Mouse (Mus musculus): ENCODE measurements at regions not wholly inside any gene's neighbourhood (a gene's known extent, or its start where the extent isn't known, plus 50 kb on each side); places are given as distances from the start of the nearest gene placed in this dataset.

DNA sequence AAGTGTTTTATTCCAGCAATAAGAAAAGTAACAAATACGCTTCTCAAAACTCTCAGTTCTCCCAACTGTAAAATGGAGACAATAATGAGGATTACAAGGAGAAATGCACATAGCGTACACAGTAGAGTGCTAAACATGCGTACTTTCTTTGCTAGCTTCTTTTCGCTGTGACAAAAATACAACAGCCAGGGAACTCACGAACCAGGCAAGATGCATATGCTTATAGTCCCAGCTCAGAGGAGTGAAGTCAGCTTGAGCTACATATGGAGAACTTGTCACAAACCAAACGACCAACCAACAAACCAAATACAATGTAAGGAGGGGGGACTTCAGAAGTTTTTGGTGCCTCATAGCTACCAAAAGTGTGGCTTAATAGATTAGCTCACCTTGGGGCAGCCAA is 313.3 kb downstream of the Cog6 start:
- peak in 1 of 2 experiments; percentile 26 for DNase-seq (ENCODE audit: low spot score in 2 of 2)

DNA sequence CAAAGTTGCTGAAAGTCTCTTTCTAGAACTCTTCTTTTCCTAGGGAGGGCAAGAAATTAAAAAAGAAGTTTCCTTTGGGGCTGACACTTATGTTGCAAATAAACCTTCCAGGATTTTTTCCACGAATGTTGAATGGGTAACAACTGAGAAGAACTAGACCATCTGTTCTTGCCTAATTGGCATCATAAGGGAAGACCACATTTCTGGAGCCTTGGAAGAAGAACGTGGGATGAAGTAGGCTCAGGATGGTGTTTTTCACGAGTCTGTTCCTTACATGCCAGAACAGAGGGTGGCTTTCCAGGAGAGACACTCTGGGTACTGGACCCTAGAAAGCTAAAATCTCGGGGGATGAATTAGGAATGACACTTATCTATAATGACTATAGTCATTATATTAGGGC is 314.1 kb downstream of the Cog6 start:
- DNase-seq (ENCODE audit: low spot score in 2 of 2), result peak in 1 of 2 experiments; percentile 59

DNA sequence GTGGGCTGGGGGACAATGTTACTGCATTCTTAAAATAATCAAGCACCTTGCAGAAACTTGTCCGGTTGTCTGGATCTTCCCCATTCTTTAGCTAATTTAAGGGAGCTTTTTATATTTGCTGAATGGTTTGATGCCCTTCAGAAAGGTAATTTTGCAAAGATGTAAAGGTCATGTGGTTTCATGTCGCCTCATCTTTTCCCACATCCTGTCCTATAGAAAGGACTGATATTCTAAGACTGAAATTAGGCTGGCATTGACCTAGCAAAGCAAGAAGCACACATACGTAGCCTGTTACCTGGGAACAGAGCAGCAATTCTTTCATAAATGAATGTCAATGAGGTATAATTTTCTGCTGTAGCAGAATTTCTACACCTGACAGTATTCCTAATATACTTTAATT is 315.4 kb downstream of the Cog6 start:
- DNase-seq (ENCODE audit: low spot score in 2 of 2), result no peak

DNA sequence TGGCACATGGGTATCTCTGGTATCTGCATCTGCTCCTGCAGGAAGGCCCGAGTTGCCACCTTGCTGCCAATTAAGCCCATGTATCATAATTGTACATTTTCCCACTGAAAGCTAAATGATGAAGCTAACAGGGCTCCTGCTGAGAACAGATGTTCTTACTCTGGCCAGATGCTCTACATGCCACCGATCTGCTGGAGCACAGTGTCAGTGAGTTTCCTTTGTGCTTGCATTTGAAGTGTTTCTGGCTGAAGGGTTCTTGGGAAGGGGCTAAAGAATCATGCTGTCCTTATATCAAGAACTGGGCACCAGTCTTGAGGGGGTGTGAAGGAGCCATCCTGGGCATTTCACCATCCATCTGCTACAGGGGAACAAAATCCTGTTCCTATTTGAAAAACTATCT is 323.2 kb downstream of the Cog6 start:
- peak in 1 of 2 experiments; percentile 6 for DNase-seq (ENCODE audit: low spot score in 2 of 2)

DNA sequence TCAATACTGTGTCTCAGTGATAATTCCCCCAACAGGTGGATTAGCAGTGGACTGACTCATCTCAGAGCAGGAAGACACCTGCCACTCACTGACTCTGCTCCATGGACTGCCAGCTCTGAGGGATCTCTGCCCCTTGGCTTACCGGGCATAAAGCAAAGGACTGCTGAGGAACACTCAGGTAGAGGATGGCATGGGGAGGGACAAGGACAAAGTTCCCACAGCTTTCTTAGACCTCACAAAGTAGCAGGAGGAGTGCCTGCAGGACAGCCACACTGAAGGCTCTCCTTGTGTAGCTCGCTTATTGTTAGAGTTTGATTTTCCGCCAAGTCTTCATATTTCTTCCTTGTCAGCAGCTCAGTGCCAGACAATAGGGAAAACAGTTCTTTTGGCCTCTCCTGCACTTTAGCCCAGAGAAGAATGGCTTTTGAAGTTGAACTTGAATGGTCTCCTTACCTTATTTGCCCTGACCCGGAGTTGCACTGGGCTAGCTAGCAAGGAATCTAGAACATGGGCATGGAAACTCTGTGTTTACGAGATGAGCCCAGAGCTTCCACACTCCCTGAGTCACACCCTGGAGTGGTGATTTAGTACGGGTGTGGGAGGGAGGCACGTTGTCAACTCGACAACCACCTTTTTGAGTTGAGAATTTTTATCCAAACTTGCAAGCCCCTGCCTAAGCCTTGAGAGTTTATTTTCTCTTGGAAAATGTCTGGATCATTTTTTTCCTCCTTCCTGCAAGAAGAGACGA is 331.4 kb downstream of the Cog6 start:
- peak; percentile 50 to 53 for DNase-seq (ENCODE audit: low spot score in 2 of 2)

DNA sequence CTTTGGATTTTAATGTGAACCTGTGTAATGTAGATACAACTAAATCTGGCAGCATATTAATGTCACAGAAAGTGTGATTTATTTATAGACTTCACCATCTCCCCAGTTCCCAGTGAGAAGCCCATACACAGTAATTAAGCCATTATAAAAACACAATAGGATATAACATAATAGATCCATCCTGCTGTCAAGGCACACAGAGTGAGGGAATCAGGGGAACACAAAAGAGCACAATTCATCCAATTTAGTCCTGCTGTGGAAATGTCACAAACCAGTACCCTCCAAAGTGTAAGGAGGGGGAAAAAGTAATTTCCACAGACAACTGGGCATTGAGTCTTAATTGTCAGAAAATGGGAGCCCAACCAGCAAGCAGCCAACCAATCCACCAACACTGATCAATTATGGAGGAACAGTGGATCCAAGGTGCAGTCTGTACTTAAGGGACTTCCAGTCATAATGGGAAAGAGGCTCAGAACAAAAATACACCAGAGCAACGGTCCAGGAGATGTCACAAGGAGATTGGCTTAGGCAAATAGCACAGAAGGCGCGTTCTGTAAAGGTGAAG is 336.1 kb downstream of the Cog6 start:
- DNase-seq (ENCODE audit: low spot score in 2 of 2), result no peak

DNA sequence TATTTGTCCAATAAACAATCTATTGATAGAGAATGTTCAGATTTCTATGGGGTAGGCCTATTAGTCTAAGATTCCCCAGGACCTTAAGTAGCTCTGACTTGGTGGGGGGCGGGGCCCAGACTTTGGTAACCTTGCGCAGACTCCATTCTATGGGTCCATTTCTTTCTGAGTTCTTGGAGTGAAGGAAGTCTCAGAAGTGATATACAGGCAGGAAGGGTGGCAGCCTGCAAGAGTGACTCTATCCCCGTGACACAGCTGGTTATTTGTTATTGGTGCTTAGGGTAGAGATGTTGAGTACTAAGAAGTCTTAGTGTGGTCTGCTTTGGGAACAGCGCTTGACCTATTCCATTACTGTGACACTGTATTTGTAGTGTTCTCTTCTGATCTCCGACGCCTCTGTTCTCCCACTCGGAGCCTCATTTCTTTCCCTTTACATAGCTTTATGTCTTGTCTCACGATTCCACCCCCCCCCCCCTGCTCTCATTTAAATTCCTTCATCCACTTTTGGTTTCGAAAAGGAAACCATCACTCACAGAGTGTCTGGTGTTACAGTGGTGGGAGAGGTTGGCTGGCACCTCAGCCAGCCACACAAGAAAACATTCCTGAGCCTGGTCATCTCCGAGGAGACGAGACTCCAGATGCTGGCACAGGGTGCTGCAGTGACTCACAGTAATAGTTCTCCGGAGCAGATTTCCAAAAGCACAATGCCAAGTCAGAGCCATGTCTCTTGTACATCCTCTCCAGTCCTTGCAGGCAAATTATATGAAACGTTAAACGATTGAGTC is 340.0 kb downstream of the Cog6 start:
- peak; percentile 33 to 50 for DNase-seq (ENCODE audit: low spot score in 2 of 2)

DNA sequence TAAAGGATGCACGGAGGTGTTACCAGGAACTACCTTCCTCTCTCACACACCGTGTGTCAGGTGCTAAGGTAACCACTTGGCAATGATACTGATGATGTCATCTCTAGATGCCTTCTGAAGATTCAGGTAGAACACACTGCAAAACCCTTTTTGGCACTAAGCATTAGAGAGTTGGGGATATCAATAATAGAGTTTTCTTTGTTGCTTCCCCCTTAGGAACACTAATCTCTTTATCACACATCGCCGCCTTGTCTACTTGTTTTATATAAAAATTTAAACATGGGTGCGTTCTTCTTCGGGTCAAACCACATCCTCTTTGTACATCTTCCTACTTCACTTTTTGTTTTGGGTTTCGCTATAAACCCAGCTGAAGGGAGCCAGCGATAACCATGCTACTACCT is 346.4 kb downstream of the Cog6 start:
- DNase-seq (ENCODE audit: low spot score in 2 of 2), result no peak

DNA sequence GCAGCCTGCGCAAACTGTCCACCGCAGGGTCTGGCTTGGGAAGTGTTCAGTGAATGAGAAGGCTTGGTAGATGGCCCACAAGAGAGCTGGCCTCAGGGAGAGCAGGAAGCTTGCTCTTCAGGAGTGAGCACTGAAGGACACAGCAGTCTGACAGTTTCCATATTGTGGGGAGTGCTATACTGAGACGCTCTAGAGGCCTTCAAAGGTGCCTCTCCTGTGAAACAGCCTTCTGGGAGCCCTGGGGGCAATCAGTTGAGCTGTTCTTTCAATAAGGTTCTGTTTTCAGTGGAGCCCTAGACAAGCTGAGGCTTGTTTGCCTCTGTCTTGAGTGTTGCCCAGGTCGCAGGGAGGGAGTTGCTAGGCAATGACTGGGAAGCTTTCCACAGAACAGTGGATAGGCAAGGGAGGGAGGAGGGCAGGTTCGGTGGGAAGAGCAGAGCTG is 353.9 kb downstream of the Cog6 start:
- DNase-seq (ENCODE audit: low spot score in 2 of 2), result no peak

DNA sequence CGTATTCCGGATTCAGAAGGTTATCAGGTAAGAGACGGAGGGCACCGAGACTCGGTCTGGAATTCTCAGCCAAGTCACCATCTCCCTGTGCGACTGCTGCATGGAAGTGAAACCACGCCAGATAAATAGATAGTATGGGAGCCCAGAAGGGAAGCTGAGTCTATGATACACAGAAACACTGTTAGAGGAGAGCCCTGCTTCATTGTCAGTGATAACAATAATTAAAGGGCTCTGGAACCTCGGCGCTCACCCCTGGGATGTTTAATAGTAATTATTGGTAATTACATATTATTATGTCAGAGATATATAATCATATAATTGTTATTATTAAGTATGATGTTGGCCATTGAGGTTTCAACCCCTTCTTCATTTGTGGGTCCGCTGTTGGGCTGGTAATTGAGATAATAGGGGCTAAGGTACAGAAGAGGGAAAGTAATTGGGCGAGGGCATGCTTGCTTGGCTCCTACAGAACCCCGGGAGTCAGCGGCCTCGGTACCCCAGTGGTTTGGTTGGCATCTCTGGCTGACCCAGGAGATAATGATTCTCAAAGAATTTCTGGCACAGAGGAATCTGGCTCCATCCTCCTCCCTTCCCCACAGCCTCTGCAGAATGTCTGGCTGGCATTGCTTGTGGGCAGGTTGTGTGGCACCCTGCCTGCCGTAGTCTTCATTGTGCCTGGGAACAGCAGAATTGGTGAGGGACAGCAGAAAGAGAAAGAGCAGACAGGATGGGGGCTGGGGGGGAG is 354.7 kb downstream of the Cog6 start:
- no peak for DNase-seq (ENCODE audit: low spot score in 2 of 2)

DNA sequence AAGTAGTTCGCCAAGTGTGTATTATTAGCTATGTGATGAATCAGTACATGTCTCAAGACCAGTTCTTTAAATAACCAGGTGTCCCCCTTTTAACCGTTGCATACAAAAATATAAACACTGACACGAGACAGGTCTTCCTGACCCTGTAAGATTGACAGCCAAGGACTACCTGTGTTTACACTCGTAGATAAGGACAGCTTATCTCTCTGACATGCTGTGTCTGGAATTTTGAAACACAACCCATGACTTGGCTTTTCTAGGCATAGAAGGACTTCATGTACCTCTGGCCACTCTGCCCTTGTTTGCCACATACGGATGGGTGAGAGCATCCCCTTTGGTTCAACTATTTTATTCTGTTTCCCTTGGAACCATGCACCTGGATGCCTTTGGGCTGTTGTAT is 364.0 kb downstream of the Cog6 start:
- DNase-seq (ENCODE audit: low spot score in 2 of 2), result no peak

DNA sequence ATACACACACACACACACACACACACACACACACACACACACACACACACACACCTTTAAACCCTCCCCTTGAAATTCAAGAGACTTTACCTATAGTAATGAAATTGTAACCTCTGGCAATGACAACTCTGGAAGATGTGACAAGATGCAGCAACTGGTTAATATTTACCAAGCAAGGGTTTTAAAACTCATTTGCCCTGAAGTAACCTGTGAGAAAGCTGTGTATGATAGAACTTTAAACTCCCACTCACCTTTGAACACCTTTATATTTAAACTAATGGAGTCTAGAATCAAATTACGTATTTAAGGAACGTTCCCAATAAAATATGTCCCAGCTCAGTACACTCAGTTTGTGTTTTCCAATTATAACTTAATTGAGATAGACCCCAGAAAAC is 364.6 kb downstream of the Cog6 start:
- no peak for DNase-seq (ENCODE audit: low spot score in 2 of 2)

DNA sequence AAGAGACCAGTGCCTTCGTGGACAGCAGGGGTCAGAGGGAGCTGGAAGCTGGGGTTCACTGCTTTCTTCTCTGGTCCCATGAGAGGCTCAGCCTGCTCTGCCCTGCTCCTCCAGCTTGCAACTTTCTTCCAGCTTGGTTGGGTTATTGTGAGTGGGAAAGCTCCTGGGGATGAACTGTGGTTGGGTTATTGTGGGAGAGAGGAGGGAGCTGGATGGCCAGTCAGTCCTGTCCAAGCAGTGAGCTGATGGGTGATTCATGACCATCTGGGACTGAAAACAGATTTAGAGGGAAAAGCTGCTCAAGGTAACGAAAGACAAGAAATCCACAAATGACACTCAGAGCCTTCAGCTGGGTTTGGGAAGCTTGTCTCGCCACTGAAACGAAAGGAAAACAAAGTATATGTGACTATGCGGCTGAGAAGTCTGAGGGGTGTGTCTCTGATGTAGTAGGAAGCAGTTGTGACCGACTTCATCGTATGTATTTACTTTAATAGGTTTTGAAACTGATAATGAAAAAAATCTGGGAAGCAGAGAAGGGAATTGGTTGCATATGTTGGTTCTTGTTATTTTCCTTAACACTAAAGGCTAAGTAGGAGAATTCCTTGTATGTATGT is 365.1 kb downstream of the Cog6 start:
- DNase-seq (ENCODE audit: low spot score in 2 of 2), result no peak

DNA sequence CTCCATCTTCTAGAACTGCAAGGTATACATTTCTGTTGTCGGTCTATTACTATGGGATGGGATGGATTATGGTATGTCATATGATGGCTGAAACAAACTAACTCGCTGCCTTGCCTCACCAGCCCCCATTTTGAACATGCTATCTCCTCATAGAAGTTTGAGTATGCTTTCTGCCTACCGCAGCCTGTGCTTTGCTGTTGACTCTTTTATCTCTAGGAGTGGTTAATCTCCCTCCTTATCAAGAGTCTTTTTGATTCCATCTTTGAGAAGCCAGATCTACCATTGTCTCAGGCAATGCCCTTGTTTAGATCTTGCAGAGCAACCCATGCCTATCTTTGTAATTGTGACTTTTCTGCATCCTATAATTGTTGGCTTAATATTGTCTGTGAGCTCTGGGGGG is 367.0 kb downstream of the Cog6 start:
- DNase-seq (ENCODE audit: low spot score in 2 of 2), result no peak

DNA sequence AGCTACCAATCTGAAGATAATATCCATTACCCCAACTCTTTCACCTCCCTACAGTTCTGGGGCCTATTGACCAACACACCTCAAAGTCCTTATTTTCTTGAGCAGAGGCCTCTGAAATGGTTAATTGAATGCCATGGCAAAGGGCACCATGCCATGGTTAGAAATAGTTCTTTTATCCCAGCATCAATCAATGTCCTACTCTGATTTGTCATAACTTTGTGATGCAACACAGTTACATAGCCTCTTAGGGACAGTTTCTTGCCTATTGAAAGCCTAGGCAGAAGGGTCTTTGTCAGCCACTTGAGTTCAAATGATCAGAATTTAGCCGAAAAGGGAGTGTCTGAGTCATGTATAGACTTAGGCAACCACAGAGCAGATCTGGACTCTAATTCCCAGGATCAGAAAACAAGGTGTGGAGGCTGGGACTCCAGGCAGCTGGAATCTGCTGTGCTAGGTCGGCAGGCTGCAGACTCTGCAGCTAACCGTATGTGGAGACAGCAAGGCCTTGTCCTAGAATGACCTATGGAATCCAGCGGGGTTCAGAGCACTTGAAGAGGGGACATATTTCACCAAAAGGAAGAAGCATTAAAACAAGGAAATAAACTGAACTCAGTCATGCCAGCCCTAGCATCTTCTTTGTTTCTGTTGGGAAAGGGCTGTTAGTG is 368.1 kb downstream of the Cog6 start:
- no peak for DNase-seq (ENCODE audit: low spot score in 2 of 2)

DNA sequence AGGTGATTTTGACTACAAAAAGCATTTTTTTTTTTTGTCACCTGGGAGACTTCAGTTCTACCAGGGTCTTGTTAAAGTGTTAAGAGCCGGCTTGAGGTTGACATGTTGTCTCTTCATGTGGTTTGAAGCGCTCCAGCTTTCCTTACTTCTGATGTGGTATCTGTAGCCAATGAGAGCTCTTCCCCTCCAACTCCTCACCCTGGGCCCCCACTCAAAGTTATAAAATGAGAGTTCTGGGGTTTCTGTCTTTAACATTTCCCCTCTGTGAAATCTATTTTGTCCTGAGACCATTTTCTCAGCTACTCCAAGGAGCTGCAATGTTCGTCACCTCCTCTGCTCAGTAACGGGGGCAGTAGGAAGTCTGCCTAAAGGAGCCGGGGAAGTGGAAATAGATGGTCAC is 369.1 kb downstream of the Cog6 start:
- DNase-seq (ENCODE audit: low spot score in 2 of 2), result no peak

DNA sequence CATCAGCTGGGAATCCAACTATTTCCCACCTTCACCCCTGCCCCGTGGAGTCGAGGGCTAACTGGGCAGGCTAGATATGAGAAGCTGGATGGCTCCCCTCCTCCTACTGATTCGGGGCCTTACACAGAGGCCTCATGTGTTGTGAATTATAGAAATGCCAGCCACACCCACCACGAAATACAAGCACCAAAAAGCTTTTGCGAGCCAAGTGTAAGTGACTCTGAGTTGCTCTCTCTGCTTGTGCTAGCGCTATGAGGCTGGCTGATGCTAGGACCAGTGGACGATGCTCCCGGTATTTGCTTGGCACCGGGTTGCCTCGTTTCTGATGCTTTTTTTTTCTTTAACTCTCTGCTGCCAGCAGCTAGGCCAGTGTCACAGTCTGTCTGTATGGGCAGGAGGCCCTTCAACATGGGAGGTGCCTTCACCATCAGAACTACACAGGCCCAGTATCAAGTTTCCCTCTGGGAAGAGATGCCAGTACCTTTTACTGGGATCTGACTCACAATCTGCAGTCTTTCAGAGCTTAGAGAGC is 369.8 kb downstream of the Cog6 start:
- DNase-seq (ENCODE audit: low spot score in 2 of 2), result no peak

DNA sequence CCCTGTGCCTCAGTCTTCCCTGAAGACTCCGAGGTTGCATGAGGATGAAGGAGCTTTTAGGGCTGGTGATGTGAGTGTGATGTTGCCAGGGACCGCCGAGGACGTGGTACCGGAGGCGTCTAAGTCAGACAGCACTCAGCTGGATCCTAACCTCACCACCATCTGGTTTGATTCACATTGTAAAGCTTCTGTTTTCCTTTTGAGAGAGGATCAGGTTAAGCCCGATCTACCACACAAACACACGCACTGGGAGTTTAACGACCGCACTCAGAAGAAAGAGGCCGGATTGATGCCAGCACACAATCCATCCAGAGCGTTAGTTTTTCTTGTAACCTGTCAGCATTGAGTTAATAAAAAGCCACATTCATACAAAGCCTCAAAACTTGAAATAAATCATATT is 371.9 kb downstream of the Cog6 start:
- no peak for DNase-seq (ENCODE audit: low spot score in 2 of 2)

DNA sequence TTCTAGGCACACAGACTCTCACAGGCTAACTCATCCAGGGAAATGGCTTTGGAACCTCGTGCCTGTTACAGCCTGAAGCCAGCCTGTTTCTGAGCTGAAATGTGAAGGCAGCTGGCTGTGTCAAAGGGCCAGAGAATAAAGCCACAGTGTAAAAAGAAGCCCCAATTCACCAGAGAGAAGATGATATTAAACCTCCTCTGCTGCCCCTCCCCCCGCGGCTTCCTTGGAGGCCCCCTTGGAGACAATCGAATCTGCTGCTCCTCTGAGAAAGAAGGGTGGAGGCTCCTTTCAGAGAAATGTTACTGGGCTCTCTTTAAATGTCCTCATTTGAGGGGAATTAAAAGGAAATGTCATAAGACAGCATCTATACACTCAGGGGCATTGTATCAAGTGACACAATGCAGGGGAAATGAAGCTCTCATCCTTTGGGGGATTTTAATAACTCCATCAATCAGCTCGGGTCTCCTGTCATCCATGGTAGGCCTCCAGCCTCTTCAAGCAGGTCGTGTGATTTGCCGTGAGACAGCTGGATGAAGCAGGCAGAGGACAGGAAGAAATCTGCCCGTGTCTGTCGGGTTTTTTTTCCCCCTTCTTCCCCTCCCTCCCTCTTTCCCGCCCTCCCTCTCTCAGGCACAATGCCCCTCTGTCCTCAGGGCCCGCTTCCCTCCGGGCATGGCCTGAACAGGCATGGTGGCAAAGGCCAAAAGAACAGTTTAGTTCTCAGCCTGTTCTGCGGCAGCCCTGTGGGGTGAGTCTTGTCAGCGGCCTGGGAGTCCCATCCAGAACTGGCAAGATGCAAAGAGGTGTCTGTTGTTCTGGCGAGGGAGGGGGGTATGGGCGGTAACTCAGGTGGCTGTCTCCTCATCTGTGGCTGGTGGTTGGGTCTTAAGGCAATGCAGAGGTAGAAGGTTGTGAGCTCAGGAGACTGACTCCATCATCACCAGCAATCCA is 372.6 kb downstream of the Cog6 start:
- DNase-seq (ENCODE audit: low spot score in 2 of 2), result no peak

DNA sequence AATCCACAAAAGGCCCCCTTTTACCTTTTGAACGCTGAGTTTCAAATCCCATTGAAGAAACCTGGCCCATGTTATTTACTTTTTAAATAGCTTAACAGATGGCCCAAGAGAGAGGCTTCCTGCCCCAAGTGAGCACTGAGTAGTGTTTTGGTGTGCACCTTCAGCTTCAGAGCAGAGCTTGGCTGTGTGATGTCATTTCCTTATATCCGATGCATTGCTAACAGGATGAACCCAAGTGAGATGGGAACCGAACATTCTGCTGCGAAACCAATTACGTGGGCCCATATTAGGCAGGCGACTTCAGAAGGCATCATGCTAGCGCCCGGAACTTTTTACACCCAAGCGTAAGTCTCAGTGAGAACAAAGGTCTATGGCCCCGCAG is 373.2 kb downstream of the Cog6 start:
- DNase-seq (ENCODE audit: low spot score in 2 of 2), result no peak

Data from frontal cortex, postnatal 36 days (tissue).